Mouse (Mus musculus) heart, postnatal 14 days (tissue): ENCODE data around the gene Cldn18. TPM values are rescaled to one million over a fixed set of nuclear protein-coding genes. Genes with fewer than 3 reads are reported as not detected.

Experiments used
- DNase-seq, 2 experiments: peaks; one replicate each; pipeline ENCODE4 v3.0.0; 2021 to 2022
- intact Hi-C: fragments of 180-260 bp; cut with DNase I; formaldehyde crosslinking; loops from one replicate; pipeline ENCODE4 v1.15.1; 2025
- total RNA-seq, 2 experiments: library from RNA; stranded (reverse); gene quantifications; 2 replicates each; pipeline ENCODE4 v1.2.3; 2021

Gene Cldn18
- total RNA-seq, 2 experiments from 2014 or later = not detected

DNA sequence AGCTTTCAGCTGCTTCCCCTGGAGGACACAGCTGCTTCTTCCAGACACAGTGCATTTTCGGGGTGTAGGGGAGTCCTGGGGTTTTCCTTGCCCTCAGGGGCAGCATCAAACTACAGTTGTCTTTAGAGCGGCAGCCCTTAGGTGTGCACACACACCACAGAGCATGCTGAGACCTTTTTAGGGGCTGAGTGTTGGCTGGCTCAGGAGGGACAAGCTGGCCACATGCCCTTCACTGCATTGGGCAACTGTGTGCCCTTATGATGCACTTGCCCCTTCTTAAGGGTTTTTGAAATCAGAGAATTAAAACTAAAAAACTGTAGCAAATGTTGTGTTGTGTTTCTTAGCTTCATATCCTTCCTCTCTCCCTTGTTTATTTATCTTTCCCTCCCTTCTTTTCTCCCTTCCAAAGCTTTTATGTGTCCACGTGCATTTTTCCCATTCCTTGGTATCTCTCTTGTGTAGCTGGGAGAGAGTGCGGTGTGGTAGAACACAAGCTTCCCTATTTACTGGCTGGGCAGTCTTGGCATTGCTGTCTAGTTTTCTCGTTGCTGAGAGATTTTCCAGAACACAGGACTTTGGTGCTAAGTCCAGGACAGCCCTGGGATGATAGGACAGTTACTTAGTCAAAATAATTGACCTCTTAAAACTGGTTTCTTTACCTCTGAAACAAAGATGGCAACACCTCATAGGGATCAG is 31.4 kb downstream of the Cldn18 start:
- intact Hi-C loops = no loop called here
- no peak for DNase-seq

DNA sequence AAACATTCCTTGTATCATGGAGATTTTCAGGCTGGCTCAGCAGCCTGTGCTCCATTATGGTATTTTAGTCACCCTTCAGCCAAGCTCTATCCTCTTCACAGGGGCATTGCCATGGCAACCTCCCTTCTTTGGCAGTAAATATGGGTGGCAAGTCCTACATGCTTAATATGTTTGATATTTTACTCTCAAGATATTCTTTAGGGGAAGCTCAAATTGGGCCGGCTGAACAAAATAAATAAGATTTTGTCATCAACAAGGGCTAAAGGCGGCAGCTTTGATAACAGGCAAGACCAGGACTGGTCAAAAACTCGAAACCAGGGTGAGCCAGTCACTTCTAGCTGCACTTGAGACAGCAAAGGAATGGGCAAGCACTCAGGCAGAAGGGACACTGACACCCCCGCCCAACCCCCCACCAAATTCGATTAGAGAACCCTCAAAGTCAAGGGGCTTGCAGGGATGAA is 32.0 kb downstream of the Cldn18 start:
- no peak for DNase-seq
- intact Hi-C loops = no loop called here

DNA sequence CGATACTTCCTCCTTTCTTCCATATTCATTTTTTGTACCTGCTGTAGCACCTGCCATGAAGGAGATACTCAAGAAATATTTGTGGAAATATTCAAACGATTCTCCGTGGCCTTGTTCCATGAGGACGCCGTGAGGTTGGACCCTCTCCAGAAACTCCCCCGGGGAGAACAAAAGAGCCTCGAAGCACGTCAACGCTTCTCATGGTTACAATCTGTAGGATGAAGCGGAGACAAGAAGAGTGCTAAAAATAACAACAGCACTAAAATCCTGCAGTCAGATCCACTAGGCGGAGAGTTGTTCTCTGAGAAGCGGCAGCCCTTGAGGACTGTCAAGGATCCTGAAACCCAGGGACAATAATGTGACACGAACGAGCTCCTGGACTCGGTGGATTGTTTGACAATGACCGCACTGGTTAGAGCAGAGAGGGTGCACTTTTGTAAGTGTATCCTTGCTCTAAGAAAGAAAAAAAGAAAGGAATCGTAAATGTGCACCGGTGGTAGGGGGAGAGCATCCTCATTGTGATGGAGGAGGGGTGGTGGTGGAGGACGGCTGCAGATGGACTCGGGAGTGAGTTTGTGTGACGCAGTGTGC is 35.0 kb downstream of the Cldn18 start:
- no peak for DNase-seq

DNA sequence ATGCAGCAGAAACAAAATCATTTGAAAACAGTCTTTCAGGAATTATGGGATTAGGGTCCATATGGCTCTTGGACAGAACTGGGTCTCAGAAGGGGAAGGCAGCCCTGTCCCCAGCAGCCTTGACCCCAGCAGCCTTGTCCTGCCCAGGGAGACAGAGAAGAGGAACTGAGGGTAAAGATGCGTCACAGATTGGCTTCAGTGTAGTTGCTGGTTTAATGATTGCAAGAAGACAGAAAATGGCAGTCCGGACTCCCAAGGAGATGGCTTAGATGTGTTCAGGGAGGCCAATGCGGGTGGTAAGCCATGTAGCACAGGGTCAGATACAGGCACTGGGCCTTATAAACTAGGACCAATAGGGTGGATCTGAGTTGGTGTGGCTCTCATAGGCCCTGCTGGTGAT is 41.4 kb downstream of the Cldn18 start:
- DNase-seq = no peak
- intact Hi-C loops = no loop called here

More for the DNA sequence above, 35.0 kb downstream of the Cldn18 start:
- intact Hi-C loops = no loop called here

DNA sequence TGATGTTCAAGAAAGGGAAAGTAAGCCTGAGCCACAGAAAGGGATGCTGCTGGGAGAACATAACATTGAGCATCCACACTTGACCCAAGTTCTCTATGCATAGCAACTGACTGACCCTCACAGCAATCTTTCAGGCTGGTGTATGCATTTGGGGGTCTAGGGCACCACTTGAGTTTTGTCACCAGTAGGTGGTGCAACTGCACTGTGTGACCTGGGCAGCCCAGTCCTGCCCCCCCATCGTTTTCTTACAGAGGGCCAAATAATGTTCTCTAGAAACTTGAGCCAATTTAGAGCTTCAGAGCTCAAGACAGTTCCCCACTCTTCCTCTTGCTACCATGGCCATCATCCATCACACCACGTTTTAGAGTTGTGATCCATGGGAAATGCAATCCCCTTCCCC is 45.5 kb downstream of the Cldn18 start:
- intact Hi-C loops = no loop called here
- DNase-seq = peak in 1 of 2 experiments; percentile 14

DNA sequence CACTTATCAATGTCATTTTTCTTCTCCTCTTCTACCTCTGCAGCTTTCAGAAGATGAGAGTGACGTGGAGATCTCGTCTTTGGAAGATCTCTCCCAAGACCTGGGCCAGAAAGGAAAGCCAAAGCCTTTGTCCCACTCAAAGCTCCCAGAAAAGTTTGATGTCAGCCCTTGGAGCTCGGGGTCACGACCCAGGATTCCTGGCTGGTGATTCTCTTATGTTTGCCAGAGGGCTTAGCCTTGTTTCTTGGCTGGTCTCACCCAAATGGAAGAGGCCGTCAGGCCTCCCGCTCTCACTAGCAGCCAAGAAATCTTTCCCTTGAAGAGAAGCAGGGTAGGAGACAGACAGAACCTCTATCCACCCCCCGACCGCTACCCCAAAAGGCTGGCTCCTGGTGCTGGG is 49.5 kb downstream of the Cldn18 start:
- DNase-seq = peak; percentile 11 to 53
- intact Hi-C loops = loop anchor here (10.0 kb wide), 1 partner anchor 213 kb away; the partner anchor contains the start of gene Nme9

DNA sequence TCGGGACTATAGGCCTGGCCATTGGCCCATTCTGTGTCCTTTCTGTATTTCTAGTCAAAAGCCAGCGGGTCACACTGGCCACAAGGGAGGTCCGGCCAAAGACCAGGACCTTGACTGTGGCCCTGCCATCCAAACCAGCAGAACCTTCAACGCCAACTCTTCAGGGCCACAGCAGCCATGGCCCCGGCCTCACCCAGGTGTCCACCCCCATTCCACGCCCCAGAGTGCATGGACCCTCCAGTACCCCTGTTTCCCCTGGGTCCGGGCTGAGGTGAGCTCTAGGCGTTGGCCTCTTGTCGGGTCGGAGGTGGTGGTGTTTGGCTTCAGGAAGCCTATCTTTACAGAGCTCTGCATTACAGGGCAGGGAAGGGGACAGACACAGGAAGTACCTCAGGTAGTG is 54.2 kb downstream of the Cldn18 start:
- no peak for DNase-seq
- intact Hi-C loops = loop anchor here (2.0 to 10.0 kb wide), 2 partner anchors 76 to 208 kb away; partner anchors contain the start of gene Nme9

DNA sequence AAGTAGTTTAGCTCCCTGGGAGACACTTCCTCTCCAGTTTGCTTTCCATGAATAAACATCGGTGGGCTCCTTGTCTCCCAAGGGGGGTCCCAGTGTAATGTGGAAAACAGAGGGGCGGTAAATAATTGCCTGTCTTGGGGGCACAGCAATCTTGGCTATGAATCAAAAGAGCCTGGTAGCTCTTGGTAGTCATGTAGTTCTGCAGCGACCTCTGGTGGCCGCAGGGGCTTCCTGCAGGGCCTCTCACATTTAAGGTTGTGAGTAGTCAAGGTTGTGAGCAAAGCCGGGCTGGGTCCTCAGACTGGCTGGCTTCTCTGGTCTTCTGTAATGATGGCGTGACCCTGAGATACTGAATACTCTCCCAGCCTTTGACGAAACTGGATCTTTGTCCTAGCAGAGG is 54.7 kb downstream of the Cldn18 start:
- peak; percentile 59 to 75 for DNase-seq
- intact Hi-C loops = loop anchor here (2.0 to 10.0 kb wide), 2 partner anchors 76 to 208 kb away; partner anchors contain the start of gene Nme9

DNA sequence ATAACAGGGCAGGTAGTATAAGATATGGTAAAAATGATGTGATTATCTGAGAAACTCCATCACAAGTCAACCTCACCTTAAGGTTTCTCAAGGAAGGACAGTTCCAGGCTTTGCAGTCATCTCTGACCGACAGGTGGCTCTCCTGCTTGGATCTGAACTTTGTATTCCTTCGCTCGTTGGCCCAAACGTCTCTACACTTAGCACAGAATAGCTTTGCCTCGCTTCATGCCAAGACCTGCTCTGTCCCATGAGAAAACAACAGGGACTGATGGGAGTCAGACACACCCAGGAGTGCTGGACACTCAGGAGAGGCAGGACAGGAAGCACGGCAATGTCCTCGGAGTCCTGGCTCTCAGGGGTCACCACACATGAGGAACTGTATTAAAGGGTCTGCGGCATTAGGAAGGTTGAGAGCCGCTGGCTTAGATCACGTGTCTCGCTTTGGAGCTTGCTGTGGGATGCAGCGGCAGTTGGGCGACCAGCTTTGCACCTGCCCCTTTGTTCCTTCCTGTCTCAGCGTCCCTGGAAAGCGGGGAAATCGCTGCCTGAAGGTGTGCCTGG is 55.4 kb downstream of the Cldn18 start:
- no peak for DNase-seq
- intact Hi-C loops = loop anchor here (2.0 to 10.0 kb wide), 2 partner anchors 75 to 207 kb away; partner anchors contain the start of gene Nme9

DNA sequence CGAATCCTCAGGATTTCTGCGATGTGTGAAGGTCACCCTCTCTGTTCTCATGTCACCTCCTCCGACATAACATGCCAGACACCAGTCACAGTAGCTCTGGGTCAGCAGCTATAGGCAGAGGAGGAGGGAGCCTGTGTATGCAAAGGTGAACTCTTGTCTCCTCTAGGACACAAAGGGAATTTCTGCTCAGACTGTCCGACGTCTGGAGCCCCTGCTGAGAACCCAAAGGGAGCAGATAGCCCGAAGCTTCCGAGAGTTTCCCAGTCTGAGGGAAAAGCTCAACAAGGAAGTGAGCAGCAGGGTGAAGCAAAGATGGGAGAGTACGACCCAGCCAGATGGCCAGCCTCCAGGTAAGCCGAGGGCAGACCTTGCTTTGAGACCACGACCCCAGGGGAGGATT is 56.3 kb downstream of the Cldn18 start:
- DNase-seq = no peak
- intact Hi-C loops = loop anchor here (10.0 kb wide), 1 partner anchor 206 kb away; the partner anchor contains the start of gene Nme9

DNA sequence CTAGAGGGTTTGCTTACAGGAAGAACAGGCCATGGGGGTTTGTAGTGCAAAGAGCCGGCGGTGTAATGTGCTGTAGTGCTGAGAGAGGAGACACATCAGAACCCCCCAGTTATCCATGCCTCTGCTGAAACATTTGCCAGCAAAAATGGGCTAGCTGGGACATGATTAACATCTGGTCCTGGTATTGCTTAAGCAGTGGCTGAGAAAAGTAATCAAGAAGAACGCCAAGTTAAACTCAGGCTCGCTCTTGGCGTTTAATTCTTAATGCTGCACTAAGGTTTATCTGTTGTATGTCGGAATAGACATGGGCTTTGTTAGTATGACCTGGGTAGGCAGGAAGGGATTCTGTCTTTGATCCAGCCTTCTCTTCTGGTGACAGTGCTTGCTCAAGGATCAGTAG is 71.0 kb downstream of the Cldn18 start:
- intact Hi-C loops = no loop called here
- no peak for DNase-seq

DNA sequence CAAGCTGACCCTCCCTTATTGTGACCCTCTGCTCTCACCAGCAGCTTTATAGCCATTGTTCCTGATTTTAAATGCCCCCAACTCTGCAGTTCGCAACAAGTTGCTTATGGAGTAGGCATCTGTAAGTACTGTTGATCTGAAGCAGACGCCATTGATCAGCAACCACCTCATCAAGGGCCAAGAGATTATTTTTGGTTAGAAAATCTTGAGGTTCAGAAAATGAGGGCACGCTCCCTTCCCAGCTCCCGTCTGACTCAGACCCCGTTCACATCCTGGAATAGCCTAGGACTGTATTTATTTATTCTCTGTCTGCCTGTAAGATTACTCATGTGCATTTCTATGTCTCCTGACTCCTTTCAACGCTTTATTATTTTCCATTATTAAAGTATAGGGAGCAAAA is 71.7 kb downstream of the Cldn18 start:
- intact Hi-C loops = no loop called here
- DNase-seq = no peak

DNA sequence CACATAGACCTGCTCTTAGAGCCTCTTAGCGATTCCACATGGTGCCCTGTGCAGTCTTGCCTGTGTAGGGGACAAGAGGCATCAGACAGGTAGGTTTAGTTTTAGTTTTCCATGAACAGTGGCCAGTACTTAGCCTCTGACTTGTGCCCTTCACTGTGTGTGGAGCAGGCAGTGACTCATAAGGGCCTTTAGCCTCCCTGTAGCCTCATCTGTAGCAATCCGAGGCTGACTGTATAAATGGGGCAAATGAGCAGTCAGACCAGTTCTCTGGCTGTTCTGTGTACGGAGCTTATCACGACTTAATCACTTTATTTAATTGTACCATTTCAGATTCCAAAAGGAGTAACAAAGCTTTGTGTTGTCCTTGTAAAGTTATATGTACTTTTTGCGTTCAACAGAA is 77.1 kb downstream of the Cldn18 start:
- intact Hi-C loops = no loop called here
- no peak for DNase-seq

Other genes with a start within 250 kb of the Cldn18 start
- 10 to 100 TPM; 22.7 to 23.0 TPM for gene Armc8, start 148.4 kb downstream of the Cldn18 start, total RNA-seq
- gene Dbr1, start 141.5 kb downstream of the Cldn18 start, total RNA-seq = 1 to 10 TPM; 6.6 to 6.7 TPM
- not detected for gene A4gnt, start 104.8 kb downstream of the Cldn18 start, total RNA-seq
- 1 to 10 TPM; 5.0 to 7.0 TPM for gene Dzip1l, start 87.8 kb downstream of the Cldn18 start, total RNA-seq
- gene Sox14, start 158.9 kb upstream of the Cldn18 start, total RNA-seq = not detected